Mouse (Mus musculus) midbrain, embryonic 12.5 days (tissue): Measurements from ENCODE around the gene Gsk3a. TPM values are rescaled to one million over a fixed set of nuclear protein-coding genes. Genes with fewer than 3 reads are reported as not detected.

ENCODE experiments used
- ATAC-seq: fragments of 200-750 bp; cut with Nextera tagmentation; 2 replicates; pipeline ENCODE4 v1.8.0; 2017; ENCODE audit warnings: low read depth, moderate TSS enrichment, moderate library complexity; ENCODE audit not compliant: low FRiP score
- H3K27ac ChIP-seq: fragments of 300-500 bp; sonication (generic); replicated peaks from 2 replicates; pipeline ENCODE4 v1.5.1; 2016; ENCODE audit warnings: mild to moderate bottlenecking
- H3K27me3 ChIP-seq: fragments of 300-500 bp; sonication (generic); 2 replicates; pipeline ENCODE4 v1.6.1; 2016; ENCODE audit warnings: mild to moderate bottlenecking
- H3K36me3 ChIP-seq: fragments of 300-500 bp; sonication (generic); 2 replicates; pipeline ENCODE4 v1.6.1; 2016
- H3K4me1 ChIP-seq: fragments of 300-500 bp; sonication (generic); 2 replicates; pipeline ENCODE4 v1.6.1; 2016
- H3K4me2 ChIP-seq: fragments of 300-500 bp; sonication (generic); replicated peaks from 2 replicates; pipeline ENCODE4 v1.6.1; 2016; ENCODE audit warnings: mild to moderate bottlenecking, moderate library complexity
- H3K4me3 ChIP-seq: fragments of 300-500 bp; sonication (generic); 2 replicates; pipeline ENCODE4 v1.5.1; 2016; ENCODE audit warnings: mild to moderate bottlenecking
- H3K9ac ChIP-seq: fragments of 300-500 bp; sonication (generic); replicated peaks from 2 replicates; pipeline ENCODE4 v1.6.1; 2016; ENCODE audit warnings: mild to moderate bottlenecking, moderate library complexity
- H3K9me3 ChIP-seq: fragments of 300-500 bp; sonication (generic); 2 replicates; pipeline ENCODE4 v1.6.1; 2016; ENCODE audit warnings: mild to moderate bottlenecking
- WGBS: fragments of 180-500 bp; shearing (Covaris S2); methylation state at CpG from one replicate; pipeline ENCODE4 v1.1.7; 2016; 5-methylcytosine and 5-hydroxymethylcytosine counted together
- polyA plus RNA-seq: library from polyadenylated mRNA; unstranded; fragments of >200 nt; fragmentation: Nextera tagmentation; extraction: Ambion mirVana; gene quantifications from 2 replicates; pipeline ENCODE4 v1.2.1, GENCODE M21; 2016

Gsk3a gene
- polyA plus RNA-seq: 17.9 and 19.0 TPM in 2 replicates

DNA sequence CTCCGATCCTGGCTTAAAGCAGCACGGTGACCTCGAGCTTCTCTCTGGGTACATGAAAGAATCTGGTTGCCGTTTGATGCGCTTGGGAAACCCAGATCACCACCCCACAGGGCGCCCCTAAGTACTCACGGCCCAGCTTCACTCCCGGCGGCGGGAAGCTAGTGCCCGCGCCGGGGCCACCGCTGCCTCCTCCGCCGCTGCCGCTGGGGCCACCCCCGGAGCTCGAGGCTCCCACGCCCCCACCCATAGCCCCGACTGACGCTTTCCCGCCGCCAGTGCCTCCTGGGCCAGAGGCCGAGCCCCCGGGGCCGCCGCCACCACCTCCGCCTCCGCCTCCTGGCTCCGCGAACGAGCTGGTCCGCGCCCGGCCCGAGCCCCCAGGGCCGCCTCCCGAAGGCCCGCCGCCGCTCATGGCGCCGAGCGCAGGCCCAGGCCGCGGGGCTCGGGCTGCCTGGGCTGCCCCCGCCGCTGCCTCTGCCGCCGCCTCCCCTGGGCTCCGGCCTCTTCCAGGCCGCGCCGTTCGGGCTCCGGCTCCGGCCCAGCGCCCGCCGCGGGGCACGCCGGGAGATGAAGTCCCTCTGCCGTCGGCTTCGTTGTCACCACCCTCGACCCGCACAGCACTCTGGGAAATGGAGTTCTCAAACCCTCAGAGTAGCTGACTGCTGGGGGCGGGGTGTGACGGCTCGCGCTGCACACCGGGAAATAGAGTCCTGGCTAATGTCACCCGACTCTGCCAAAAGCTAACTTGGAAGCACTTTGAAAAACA lies at the start of gene Gsk3a:
Gene Gsk3a, minus strand, starts transcription at position 603 of the 766 bp plus-strand sequence.
- H3K4me2 ChIP-seq: peak within 1 kb of the TSS; percentile 74
- H3K27ac ChIP-seq: peak within 1 kb of the TSS; percentile 79
- peak within 1 kb of the TSS; percentile 99 for H3K9ac ChIP-seq
- peak within 1 kb of the TSS; percentile 96 for H3K4me3 ChIP-seq
- peaks cover 42% of the 10 kb centered on the region for H3K4me1 ChIP-seq
- under 1% methylated on average over 75 of the region's 76 CpGs for WGBS
- peak; percentile 88 for ATAC-seq
- H3K27me3 ChIP-seq: no peaks in the 10 kb centered on the region
- H3K36me3 ChIP-seq: peaks cover 32% of the 10 kb centered on the region
- no peaks in the 10 kb centered on the region for H3K9me3 ChIP-seq

DNA sequence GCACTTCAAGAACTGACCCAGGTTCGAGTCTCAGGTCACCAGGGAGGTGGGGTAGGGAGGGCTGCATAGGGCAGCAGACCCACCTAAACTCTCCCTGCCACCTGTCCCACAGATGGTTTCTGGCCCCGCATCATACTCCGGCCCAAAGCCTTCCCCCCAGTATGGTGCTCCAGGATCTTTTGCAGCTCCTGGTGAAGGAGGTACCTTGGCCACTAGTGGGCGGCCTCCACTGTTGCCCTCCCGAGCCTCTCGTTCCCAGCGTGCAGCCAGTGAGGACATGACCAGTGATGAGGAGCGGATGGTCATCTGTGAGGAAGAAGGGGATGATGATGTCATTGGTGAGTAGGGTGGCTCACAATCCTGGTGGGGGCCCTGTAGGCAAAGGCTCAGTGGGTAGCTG lies 49.3 kb upstream of the Gsk3a start:
- Histone ChIP-seq H3K27me3 (no peaks in the 10 kb centered on the region), H3K9ac (no peak overlapping the region), H3K9me3 (no peaks in the 10 kb centered on the region), H3K4me2 (no peak overlapping the region), H3K36me3 (peaks cover 75% of the 10 kb centered on the region), H3K4me3 (no peak overlapping the region), H3K4me1 (peaks cover 28% of the 10 kb centered on the region), H3K27ac (no peak overlapping the region)
- ATAC-seq: no peak
- 80% methylated on average over 8 of the region's 8 CpGs for WGBS

DNA sequence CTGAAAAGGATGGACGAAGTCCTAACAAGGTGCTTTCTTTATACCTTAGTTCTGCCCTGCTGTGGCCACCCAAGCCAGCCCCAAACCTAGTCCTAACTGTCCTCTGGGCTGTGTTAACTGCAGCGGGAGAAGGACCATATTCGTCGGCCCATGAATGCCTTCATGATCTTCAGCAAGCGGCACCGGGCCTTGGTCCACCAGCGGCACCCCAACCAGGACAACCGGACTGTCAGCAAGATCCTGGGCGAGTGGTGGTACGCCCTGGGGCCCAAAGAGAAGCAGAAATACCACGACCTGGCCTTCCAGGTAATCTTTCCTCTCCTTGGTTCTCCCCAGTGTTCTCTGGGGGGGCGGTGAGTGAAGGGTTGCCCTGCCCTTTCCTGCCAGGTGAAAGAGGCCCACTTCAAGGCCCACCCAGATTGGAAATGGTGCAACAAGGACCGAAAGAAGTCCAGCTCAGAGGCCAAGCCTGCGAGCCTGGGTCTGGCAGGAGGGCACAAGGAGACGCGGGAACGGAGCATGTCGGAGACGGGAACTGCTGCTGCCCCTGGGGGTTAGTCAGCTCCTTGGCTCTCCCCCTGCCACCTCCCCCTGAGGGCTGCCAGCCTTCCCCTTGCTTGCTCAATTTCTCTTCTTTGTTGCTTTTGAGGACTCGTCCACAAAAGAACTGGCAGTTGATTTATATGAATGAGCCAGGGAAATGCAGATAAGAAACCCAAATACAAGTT lies 48.0 kb upstream of the Gsk3a start:
- Histone ChIP-seq H3K27me3 (no peaks in the 10 kb centered on the region), H3K4me1 (peaks cover 34% of the 10 kb centered on the region), H3K27ac (no peak overlapping the region), H3K9me3 (no peaks in the 10 kb centered on the region), H3K36me3 (peaks cover 62% of the 10 kb centered on the region), H3K4me3 (no peak overlapping the region), H3K4me2 (no peak overlapping the region), H3K9ac (no peak overlapping the region)
- WGBS: 93% methylated on average over 20 of the region's 20 CpGs
- ATAC-seq: no peak

DNA sequence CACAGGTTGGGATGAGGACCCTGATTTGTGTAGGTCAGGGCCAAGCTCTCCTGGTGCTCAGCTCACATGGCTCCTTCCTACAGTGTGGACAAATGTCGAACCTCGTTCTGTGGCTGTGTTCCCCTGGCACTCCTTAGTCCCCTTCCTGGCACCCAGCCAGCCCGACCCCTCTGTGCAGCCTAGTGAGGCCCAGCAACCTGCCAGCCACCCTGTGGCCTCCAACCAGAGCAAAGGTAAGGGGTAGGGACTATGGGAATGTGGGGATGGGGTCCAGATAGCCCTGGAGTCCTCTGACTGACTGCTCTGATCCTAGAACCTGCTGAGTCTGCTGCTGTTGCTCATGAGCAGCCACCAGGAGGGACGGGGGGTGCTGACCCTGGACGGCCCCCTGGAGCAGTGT lies 47.1 kb upstream of the Gsk3a start:
- no peak for ATAC-seq
- 0 out of 2 replicates have a peak overlapping the region, but pooled peaks have one; percentile 16 for H3K27ac ChIP-seq
- WGBS: 76% methylated on average over 5 of the region's 5 CpGs
- peaks cover 52% of the 10 kb centered on the region for H3K36me3 ChIP-seq
- H3K9ac ChIP-seq: peak overlapping the region; percentile 86
- peak overlapping the region; percentile 94 for H3K4me2 ChIP-seq
- H3K27me3 ChIP-seq: no peaks in the 10 kb centered on the region
- peaks cover 42% of the 10 kb centered on the region for H3K4me1 ChIP-seq
- H3K9me3 ChIP-seq: no peaks in the 10 kb centered on the region
- peak overlapping the region; percentile 81; the same call in 1 of the 2 replicates for H3K4me3 ChIP-seq

DNA sequence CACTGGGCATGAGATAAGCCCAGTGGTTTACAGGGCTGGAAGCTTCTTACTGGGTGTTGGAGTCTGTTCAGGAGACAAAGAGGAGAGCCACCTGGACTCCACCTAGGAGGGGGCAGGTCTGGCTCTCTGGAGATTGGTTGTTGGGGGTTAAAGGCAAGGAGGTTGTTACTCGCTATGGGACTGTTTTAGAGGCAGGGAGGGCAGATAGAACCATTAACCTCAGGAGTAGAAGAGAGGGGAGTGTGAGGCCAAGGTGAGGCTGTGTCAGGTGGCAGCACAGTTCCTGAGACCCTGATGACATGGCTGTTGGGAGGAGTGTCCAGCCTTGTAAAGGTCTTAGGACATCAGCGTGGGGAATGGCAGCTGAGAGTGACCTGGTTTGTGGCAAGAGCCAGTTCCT lies 46.5 kb upstream of the Gsk3a start:
- no peak for ATAC-seq
- WGBS: 67% methylated on average over 2 of the region's 2 CpGs

DNA sequence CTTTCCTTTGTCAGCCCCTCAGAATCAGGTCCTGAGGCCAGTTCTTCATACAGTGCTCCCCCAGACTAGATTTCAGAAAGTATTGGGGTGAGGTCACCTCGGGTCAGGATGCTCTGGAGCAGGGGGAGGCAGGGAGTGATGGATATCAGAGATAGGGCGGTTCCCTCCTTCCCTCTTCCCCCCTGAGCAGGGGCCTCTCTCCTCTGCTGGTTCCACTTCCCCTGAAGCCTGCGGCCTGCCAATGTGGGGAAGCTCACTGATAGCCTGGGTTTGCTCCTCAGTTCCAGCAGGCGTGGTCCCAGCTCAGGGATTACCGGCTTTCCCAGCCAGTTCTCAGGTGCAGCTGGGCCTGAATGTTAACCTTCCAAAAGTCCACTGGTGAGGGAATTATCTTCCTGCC lies 46.0 kb upstream of the Gsk3a start:
- ATAC-seq: no peak
- Histone ChIP-seq H3K4me3 (peak overlapping the region; percentile 81), H3K4me1 (peaks cover 44% of the 10 kb centered on the region), H3K27ac (peak overlapping the region; percentile 99), H3K36me3 (peaks cover 41% of the 10 kb centered on the region), H3K9me3 (no peaks in the 10 kb centered on the region), H3K9ac (peak overlapping the region; percentile 86), H3K27me3 (no peaks in the 10 kb centered on the region), H3K4me2 (peak overlapping the region; percentile 94)
- WGBS: 24% methylated on average over 5 of the region's 5 CpGs

More for the DNA sequence above, 46.5 kb upstream of the Gsk3a start:
- no peaks in the 10 kb centered on the region for H3K9me3 ChIP-seq
- no peaks in the 10 kb centered on the region for H3K27me3 ChIP-seq
- peaks cover 44% of the 10 kb centered on the region for H3K4me1 ChIP-seq
- peak overlapping the region; percentile 81 for H3K4me3 ChIP-seq
- H3K4me2 ChIP-seq: peak overlapping the region; percentile 94
- peaks cover 47% of the 10 kb centered on the region for H3K36me3 ChIP-seq
- H3K9ac ChIP-seq: peak overlapping the region; percentile 86
- H3K27ac ChIP-seq: peak overlapping the region; percentile 99

DNA sequence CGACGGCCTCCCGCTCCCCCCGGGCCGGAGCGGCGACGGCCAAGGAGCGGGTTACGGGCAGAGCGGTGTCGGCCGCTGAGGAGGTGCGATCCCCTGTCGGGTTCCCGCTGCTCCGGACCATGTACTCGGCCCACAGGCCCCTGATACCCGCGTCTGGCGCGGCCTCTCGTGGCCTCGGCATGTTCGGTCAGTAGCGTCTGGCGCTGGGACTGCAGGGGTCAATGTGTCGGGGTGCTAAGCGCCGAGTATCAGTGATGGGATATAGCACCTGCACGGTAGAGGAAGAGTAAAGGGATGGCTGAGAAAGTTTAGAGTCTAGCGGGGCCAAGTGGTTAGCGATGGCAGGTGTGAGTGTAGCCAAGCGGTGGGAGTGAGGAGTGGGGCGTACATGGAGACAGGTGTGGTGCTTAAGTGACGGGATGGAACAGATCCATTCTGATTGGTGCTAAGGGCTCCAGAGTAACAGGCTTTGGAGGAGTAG lies 45.1 kb upstream of the Gsk3a start:
- peak overlapping the region; percentile 94 for H3K4me2 ChIP-seq
- H3K9me3 ChIP-seq: no peaks in the 10 kb centered on the region
- H3K4me3 ChIP-seq: peak overlapping the region; percentile 81
- H3K9ac ChIP-seq: peak overlapping the region; percentile 86
- peak overlapping the region; percentile 99 for H3K27ac ChIP-seq
- no peaks in the 10 kb centered on the region for H3K27me3 ChIP-seq
- ATAC-seq: 0 out of 2 replicates have a peak, but pooled peaks have one; percentile 3
- WGBS: under 1% methylated on average over 33 of the region's 36 CpGs
- H3K4me1 ChIP-seq: peaks cover 48% of the 10 kb centered on the region
- peaks cover 33% of the 10 kb centered on the region for H3K36me3 ChIP-seq

DNA sequence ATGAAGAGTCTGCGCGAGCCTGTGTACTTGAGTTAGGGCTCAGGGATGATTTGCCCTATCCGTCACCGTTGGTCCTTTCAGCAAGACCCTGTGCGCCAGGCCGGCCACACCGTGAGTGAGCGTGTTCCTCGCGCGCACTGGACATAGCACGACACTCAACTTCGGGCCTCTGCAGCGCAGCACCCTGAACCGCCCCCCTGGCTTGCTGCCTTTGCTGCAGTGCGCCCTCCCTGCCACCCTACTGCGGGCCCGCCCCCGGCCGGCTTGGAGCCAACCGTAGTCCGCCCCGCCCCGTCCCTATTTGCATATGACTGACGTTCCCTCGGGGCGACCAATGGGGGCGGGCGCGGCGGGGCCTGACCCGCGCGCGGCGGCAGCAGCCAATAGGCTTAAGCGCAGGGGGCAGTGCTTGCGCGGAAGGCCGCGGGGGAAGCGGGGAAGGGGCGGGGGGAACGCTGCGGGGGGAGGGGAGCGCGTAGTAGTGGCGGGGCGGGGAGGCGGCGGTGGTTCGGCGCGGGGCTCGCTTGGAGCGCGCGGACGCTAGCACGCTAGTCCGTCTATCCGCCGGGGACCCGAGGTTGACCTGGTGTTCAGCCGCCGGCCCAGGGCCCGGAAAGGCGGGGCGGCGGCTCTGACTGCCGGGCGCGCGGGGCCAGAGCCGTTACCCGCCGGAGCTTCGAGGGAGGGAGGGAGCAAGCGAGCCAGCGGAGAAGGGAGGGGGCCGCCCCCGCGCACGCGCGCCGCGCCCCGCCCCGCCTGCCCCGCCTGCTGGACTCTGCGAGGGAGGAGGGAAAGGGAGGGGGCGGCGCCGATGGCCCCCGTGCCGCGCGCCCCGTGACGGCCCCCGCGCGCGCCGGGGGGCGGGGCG lies 44.3 kb upstream of the Gsk3a start:
- peak; percentile 78 for ATAC-seq
- peaks cover 24% of the 10 kb centered on the region for H3K36me3 ChIP-seq
- no peaks in the 10 kb centered on the region for H3K9me3 ChIP-seq
- 1% methylated on average over 66 of the region's 108 CpGs for WGBS
- peaks cover 55% of the 10 kb centered on the region for H3K4me1 ChIP-seq
- peak overlapping the region; percentile 94 for H3K4me2 ChIP-seq
- H3K4me3 ChIP-seq: peak overlapping the region; percentile 81
- peak overlapping the region; percentile 99 for H3K27ac ChIP-seq
- no peaks in the 10 kb centered on the region for H3K27me3 ChIP-seq
- peak overlapping the region; percentile 86 for H3K9ac ChIP-seq

DNA sequence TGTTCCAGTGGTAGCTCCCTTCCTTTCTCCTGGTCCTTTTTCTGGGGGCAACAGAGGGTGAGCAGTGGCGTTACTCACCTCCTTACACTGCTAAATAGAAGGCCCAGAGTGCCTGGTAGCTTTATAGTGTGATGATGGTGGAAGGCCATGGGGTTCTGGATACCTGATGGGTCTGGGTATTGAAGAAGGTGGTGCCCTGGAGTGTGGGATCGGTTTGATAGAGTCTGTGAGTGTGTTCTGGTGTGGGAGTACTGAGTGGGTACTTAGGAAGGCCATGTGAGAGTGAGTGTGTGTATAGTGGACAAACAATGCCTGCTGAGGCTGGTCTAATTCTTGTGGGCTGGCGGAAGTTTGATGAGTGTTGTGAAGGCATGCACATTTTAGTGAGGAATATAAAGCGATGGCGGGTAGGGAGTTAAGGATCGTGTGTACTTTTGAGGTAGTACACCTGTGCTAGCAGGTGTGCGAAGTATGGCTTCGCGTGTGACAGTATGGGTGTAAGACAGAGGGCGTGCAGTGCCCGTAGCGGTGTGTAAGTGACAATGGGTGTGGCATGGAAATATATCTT lies 43.6 kb upstream of the Gsk3a start:
- H3K9me3 ChIP-seq: no peaks in the 10 kb centered on the region

DNA sequence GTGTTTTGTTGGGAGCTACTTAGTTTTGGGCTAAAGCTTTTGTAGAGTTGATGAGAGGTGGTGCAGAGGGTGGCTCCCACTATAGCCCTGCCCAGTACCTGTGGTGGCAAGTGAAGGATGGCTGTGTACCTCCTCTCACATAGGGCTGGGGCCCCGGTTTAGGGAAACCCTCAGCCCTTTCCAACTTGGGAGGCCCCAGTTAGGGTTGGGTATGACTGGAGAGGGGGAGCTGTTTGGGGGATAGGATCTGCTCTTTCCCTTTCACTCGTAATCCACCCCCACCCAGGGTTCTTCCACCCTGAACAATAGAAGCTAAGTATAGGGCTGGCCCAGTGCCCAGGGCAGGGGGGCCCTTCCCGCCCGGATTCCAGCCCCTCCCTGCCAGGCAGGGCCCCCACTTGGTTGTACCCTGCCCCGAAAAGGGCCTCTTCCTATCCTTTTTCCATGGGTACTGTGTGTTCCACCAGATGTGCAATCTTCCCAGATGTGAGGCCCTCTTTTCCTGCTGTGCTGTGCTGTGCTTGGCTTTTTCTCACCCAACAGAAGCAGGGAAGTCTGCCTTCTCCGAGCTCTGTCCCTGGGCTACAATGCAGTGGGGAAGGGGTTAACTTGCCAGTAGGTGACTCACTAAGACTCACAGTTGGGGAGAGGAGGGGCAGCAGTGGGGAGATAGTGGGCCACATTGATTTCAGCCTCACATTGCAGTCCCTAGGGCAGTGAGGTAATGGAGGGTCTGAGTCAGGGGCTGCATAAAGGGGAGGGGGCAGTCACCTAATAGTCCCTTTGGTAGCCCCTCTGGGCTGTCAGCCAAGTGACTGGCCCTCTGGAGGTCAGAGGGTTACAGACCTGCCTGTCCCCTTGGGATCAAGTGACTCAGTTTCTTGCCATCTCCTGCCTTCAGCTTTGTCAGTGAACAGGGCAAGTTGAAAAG lies 42.5 kb upstream of the Gsk3a start:
- WGBS: 3% methylated on average over 6 of the region's 6 CpGs
- peak overlapping the region; percentile 84 for H3K9ac ChIP-seq
- no peaks in the 10 kb centered on the region for H3K27me3 ChIP-seq
- peak overlapping the region; percentile 99 for H3K27ac ChIP-seq
- peak overlapping the region; percentile 62 for H3K4me3 ChIP-seq
- peaks cover 6% of the 10 kb centered on the region; the same call in 1 of the 2 replicates for H3K36me3 ChIP-seq
- peaks cover 68% of the 10 kb centered on the region for H3K4me1 ChIP-seq
- no peaks in the 10 kb centered on the region for H3K9me3 ChIP-seq
- peak; percentile 2 for ATAC-seq
- peak overlapping the region; percentile 94 for H3K4me2 ChIP-seq

More for the DNA sequence above, 43.6 kb upstream of the Gsk3a start:
- ATAC-seq: no peak; the same call in 1 of the 2 replicates
- H3K27ac ChIP-seq: peak overlapping the region; percentile 99
- H3K36me3 ChIP-seq: peaks cover 17% of the 10 kb centered on the region
- H3K4me1 ChIP-seq: peaks cover 60% of the 10 kb centered on the region
- H3K9ac ChIP-seq: peak overlapping the region; percentile 84
- H3K4me2 ChIP-seq: peak overlapping the region; percentile 94
- H3K4me3 ChIP-seq: peak overlapping the region; percentile 81
- no peaks in the 10 kb centered on the region for H3K27me3 ChIP-seq
- WGBS: 23% methylated on average over 12 of the region's 12 CpGs
